Mouse (Mus musculus): ENCODE data around the gene Zfp747.

Gene Zfp747

DNA sequence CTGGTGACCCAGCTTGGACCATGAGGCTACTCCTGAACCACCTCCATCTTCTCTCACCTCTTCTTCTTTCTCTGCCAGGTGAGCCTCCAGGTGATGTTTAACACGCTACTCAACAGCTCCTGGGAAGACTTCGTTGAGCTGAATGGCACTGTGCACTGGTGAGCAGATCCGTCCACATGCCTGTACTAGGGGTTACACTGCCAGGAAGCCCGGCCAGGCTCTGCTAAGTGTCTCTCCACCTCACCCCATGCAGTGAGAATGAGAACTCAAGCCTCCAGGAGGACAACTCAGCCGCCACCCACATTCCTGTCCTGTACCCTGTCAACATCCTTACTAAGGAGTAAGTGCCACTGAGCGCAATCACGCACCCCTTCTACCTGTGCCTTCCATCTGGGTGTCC is 50.9 kb downstream of the Zfp747 start:
- no peak for DNase-seq
